Mouse (Mus musculus) stomach, postnatal 0 days (tissue): ENCODE results near the gene 4930558C23Rik.
"Not testable (repeated sequence)": the region's sequence is repeated elsewhere in the genome, so short reads cannot be mapped to it uniquely, and the experiment has no call there.

Experiments used
- CTCF ChIP-seq: IDR thresholded peaks from 2 replicates; pipeline ENCODE4 v1.5.1; 2016; ENCODE audit warnings: antibody characterized with exemption, low read depth, mild to moderate bottlenecking, moderate library complexity
- EP300 ChIP-seq: optimal IDR thresholded peaks from 2 replicates; pipeline ENCODE3; 2016; ENCODE audit warnings: antibody characterized with exemption

- TF ChIP-seq CTCF, EP300: not testable (repeated sequence)
These were observed 36.0 kb upstream of the 4930558C23Rik start for GRCm38 (mm10) chr3:95438636-95439035.
